Mouse (Mus musculus) liver, adult 2 months (tissue): Measurements from ENCODE around the gene Zbtb32. TPM values are rescaled to one million over a fixed set of nuclear protein-coding genes. Genes with fewer than 3 reads are reported as not detected.

Experiments used
- DNase-seq: peaks from one replicate; pipeline ENCODE4 v3.0.0-alpha.2; 2011; ENCODE audit warnings: low read depth, low spot score; ENCODE audit errors: extremely low read depth
- H3K27ac ChIP-seq: fragments of 200-500 bp; replicated peaks from 2 replicates; pipeline ENCODE4 v1.5.1; 2012; ENCODE audit warnings: low read depth, mild to moderate bottlenecking, control low read depth, inconsistent platforms, low read length; ENCODE audit not compliant: insufficient read depth
- H3K27me3 ChIP-seq: fragments of 200-500 bp; 2 replicates; pipeline ENCODE4 v1.6.1; 2012; ENCODE audit warnings: mild to moderate bottlenecking, moderate library complexity, low read length, inconsistent platforms; ENCODE audit not compliant: control insufficient read depth, insufficient read depth
- H3K36me3 ChIP-seq: fragments of 200-500 bp; 2 replicates; pipeline ENCODE4 v1.6.1; 2012; ENCODE audit warnings: low read length, inconsistent platforms; ENCODE audit not compliant: control insufficient read depth, insufficient read depth
- H3K4me1 ChIP-seq: fragments of 200-500 bp; 2 replicates; pipeline ENCODE4 v1.6.1; 2011; ENCODE audit warnings: low read length; ENCODE audit not compliant: control insufficient read depth, insufficient read depth
- H3K4me3 ChIP-seq: fragments of 200-500 bp; 2 replicates; pipeline ENCODE4 v1.5.1; 2011; ENCODE audit warnings: low read depth, mild to moderate bottlenecking, control low read depth, low read length, moderate library complexity; ENCODE audit not compliant: insufficient read depth
- H3K79me2 ChIP-seq: fragments of 200-500 bp; 2 replicates; pipeline ENCODE4 v1.6.1; 2012; ENCODE audit warnings: inconsistent platforms, mild to moderate bottlenecking, low read length, moderate library complexity; ENCODE audit not compliant: control insufficient read depth, insufficient read depth
- H3K9ac ChIP-seq: fragments of 200-500 bp; 2 replicates; pipeline ENCODE4 v1.6.1; 2012; ENCODE audit warnings: low read depth, mild to moderate bottlenecking, control low read depth, inconsistent platforms, low read length
- CTCF ChIP-seq: fragments of 200-500 bp; IDR thresholded peaks from 2 replicates; pipeline ENCODE4 v1.5.1; 2011; ENCODE audit warnings: low read depth, low read length, control low read depth
- POLR2A ChIP-seq: fragments of 200-500 bp; IDR thresholded peaks from 2 replicates; pipeline ENCODE4 v1.6.1; 2011; ENCODE audit warnings: low read length, control low read depth; ENCODE audit not compliant: insufficient read depth; ENCODE audit errors: extremely low read depth
- WGBS: fragments of 180-500 bp; shearing (Covaris S2); methylation state at CpG from one replicate; pipeline ENCODE4 v1.1.7; 2018; 5-methylcytosine and 5-hydroxymethylcytosine counted together
- polyA plus RNA-seq: library from polyadenylated mRNA; depleted of rRNA; stranded (reverse); fragments of >200 nt; gene quantifications from 2 replicates; pipeline ENCODE4 v1.2.3, GENCODE M21; 2012
- total RNA-seq: library from RNA; depleted of rRNA; stranded (reverse); fragments of >200 nt; gene quantifications from 2 replicates; pipeline ENCODE4 v1.2.3, GENCODE M21; 2014

Gene Zbtb32
- total and polyA plus RNA-seq, 2 experiments: 0.18 to 0.61 TPM

DNA sequence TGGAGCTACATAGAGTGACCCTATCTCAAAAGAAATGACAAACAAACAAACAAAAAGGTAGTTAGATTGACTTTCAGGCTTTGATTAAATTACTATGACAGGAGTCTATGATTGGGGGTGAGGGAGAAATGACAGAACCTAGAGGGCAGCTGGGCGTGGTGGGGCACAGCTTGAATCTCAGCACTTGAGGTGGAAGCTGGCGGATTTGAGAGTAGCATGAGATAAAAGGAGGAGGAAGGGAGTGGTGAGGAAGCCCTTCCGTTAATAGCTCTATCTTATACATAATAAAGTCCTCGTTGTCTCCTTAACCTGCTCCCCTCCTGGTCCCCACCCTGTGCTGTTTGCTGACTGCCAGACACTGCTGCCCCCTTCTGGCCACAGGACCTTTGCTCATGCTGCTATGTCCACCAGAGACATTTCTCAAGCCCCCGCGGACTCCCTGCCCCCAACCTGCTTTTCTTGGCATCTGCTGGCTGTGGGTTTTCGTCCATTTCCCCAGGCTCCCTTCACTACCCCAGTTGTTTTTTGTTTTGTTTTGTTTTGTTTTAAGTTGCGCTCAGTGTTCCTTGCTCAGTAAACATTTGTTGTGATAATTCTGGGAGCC, 9.1 kb upstream of the Zbtb32 start:
- DNase-seq: peak; percentile 28
- TF ChIP-seq CTCF: peak; percentile 84
- TF ChIP-seq POLR2A: no peak
- Histone ChIP-seq H3K4me1 (no peaks in the 10 kb centered on the region), H3K36me3 (no peaks in the 10 kb centered on the region), H3K79me2 (no peaks in the 10 kb centered on the region), H3K27me3 (no peaks in the 10 kb centered on the region), H3K9ac (no peak overlapping the region), H3K27ac (no peak overlapping the region), H3K4me3 (no peak overlapping the region)
- 32% methylated on average over 8 of the region's 8 CpGs for WGBS

DNA sequence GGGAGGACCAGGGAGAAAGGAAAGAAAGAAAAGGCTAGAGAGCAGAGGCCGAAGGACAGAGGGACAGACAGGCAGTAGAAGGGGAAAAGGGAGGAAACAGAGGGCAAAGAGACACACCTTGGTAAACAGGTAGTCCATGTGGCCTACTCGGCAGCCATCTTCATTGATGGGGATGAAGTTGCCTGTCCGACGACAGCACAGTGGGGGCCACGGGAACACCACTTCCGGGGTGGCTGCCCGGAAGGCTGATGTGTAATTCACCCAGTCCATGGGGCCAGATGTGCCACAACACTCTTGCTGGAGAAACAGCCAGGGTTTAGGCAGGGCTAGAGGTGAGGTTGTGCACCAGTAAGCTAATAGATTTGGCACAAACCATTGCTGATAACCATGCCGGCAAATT, 6.2 kb upstream of the Zbtb32 start:
- peaks cover 4% of the 10 kb centered on the region; the same call in 1 of the 2 replicates for H3K4me1 ChIP-seq
- H3K27me3 ChIP-seq: no peaks in the 10 kb centered on the region
- WGBS: 85% methylated on average over 8 of the region's 8 CpGs
- TF ChIP-seq CTCF (no peak), POLR2A (no peak)
- no peaks in the 10 kb centered on the region for H3K79me2 ChIP-seq
- no peak overlapping the region for H3K4me3 ChIP-seq
- no peak overlapping the region for H3K9ac ChIP-seq
- no peak overlapping the region for H3K27ac ChIP-seq
- DNase-seq: no peak
- no peaks in the 10 kb centered on the region for H3K36me3 ChIP-seq

DNA sequence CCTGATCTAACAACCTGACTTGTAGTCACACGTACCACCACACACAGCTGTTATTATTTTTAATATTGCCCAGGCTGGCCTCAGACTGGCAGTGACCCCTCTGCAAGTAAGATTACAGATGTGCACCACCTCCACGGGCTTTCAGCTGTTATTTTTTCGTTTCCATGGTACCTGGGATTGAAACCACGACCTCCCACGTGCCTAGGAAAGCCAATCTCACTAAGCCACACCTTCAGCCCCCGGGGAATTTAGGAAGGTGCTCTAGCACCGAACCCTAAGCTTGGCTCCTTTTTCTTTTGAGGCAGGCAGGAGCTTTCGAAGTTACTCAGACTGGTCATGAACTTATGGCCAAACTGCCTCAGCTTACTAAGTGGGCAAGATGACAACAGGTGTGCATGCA, 5.7 kb upstream of the Zbtb32 start:
- H3K27ac ChIP-seq: no peak overlapping the region
- H3K4me1 ChIP-seq: peaks cover 4% of the 10 kb centered on the region; the same call in 1 of the 2 replicates
- no peak overlapping the region for H3K9ac ChIP-seq
- no peak overlapping the region for H3K4me3 ChIP-seq
- no peaks in the 10 kb centered on the region for H3K27me3 ChIP-seq
- no peaks in the 10 kb centered on the region for H3K36me3 ChIP-seq
- TF ChIP-seq CTCF (no peak), POLR2A (no peak)
- no peaks in the 10 kb centered on the region for H3K79me2 ChIP-seq
- WGBS: 67% methylated on average over 8 of the region's 8 CpGs
- DNase-seq: no peak

DNA sequence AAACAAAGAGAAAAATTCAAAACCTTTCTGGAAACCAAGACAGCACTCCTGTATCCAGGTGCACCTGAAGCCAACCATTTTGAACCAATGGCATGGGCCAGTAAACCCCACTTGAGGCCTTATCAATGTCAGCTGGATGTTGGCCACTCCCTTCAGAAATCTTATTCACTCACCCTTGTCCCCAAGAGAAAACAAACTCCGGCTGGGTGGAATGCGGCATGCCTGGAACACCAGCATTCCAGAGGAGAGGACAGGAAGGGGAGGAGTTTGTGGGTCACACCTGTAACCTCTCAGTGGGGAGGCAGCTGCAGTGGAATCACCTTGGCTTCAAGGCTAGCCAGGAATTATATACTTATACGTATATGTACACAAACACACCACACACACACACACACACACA, 3.9 kb upstream of the Zbtb32 start:
- 37% methylated on average over 3 of the region's 3 CpGs for WGBS
- no peak overlapping the region for H3K27ac ChIP-seq
- H3K27me3 ChIP-seq: no peaks in the 10 kb centered on the region
- TF ChIP-seq CTCF (no peak), POLR2A (no peak)
- no peak overlapping the region for H3K9ac ChIP-seq
- H3K36me3 ChIP-seq: no peaks in the 10 kb centered on the region
- DNase-seq: no peak
- peaks cover 4% of the 10 kb centered on the region; the same call in 1 of the 2 replicates for H3K4me1 ChIP-seq
- H3K4me3 ChIP-seq: no peak overlapping the region
- no peaks in the 10 kb centered on the region for H3K79me2 ChIP-seq

DNA sequence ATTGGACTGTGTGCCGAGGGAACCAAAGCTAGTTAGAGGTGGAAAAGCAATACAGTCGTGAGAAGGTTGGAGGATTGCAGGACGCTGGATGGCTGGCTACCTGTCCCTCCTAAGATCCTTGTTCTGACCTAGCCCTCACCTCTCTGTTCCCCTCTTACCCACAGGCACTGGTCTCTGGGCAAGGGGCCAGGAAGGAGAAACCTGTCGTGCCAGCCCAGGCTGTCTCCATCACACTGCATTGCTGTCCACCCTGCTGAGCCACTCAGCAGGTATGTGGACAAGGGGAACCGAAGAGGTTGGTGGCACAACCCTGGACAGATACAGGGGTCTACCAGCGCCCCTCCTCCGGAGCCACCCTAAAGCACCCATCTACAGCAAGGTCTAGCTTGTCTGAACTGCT, 1.9 kb upstream of the Zbtb32 start:
- no peak overlapping the region for H3K4me3 ChIP-seq
- TF ChIP-seq CTCF (no peak), POLR2A (no peak)
- no peak for DNase-seq
- H3K79me2 ChIP-seq: no peaks in the 10 kb centered on the region
- WGBS: 65% methylated on average over 7 of the region's 7 CpGs
- H3K36me3 ChIP-seq: no peaks in the 10 kb centered on the region
- H3K4me1 ChIP-seq: peaks cover 4% of the 10 kb centered on the region; the same call in 1 of the 2 replicates
- H3K27me3 ChIP-seq: no peaks in the 10 kb centered on the region
- no peak overlapping the region for H3K27ac ChIP-seq
- no peak overlapping the region for H3K9ac ChIP-seq

DNA sequence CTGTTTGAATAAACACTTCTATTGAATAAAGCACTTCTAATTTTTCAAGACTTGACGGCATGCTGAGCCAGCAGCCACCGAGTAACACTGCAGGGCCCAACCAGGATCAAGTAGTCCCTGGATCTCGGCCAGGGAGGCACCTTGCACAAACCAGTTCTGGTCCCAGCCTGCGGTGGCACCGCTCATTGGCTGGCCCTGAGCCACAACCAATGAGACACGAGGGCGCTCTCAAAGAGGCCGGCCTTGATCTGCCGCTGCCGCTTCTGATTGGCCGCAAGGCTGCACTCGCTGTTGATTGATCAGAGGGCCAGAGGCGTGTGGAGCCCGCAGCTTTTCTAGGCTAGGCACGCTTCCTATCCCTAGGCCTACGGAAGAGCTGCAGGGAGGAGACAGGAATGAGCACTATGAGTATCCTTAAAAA, 1.2 kb upstream of the Zbtb32 start:
- Histone ChIP-seq H3K27ac (no peak overlapping the region), H3K36me3 (no peaks in the 10 kb centered on the region), H3K4me3 (no peak overlapping the region), H3K9ac (no peak overlapping the region), H3K79me2 (no peaks in the 10 kb centered on the region), H3K4me1 (peaks cover 4% of the 10 kb centered on the region; the same call in 1 of the 2 replicates), H3K27me3 (no peaks in the 10 kb centered on the region)
- WGBS: under 1% methylated on average over 16 of the region's 16 CpGs
- TF ChIP-seq CTCF: no peak
- TF ChIP-seq POLR2A: no peak
- DNase-seq: peak; percentile 92
